Mouse (Mus musculus) neural tube, embryonic 14.5 days (tissue): Measurements from ENCODE around the gene Tymp. TPM values are rescaled to one million over a fixed set of nuclear protein-coding genes. Genes with fewer than 3 reads are reported as not detected.

ENCODE experiments used
- ATAC-seq: fragments of 200-750 bp; cut with Nextera tagmentation; 2 replicates; pipeline ENCODE4 v1.8.0; 2017; ENCODE audit warnings: low read depth, mild to moderate bottlenecking, moderate TSS enrichment, moderate library complexity
- H3K27ac ChIP-seq: fragments of 300-500 bp; sonication (generic); 2 replicates; pipeline ENCODE4 v1.5.1; 2014; ENCODE audit warnings: low read depth, mild to moderate bottlenecking, control low read depth, low read length, moderate library complexity, mixed read lengths
- H3K27me3 ChIP-seq: fragments of 300-500 bp; sonication (generic); 2 replicates; pipeline ENCODE4 v1.6.1; 2014; ENCODE audit warnings: low read length; ENCODE audit not compliant: control insufficient read depth, insufficient read depth
- H3K36me3 ChIP-seq: fragments of 300-500 bp; sonication (generic); 2 replicates; pipeline ENCODE4 v1.6.1; 2014; ENCODE audit warnings: low read length, mixed read lengths; ENCODE audit not compliant: control insufficient read depth, insufficient read depth
- H3K4me1 ChIP-seq: fragments of 300-500 bp; sonication (generic); 2 replicates; pipeline ENCODE4 v1.6.1; 2014; ENCODE audit warnings: low read length; ENCODE audit not compliant: control insufficient read depth, insufficient read depth
- H3K4me2 ChIP-seq: fragments of 300-500 bp; sonication (generic); 2 replicates; pipeline ENCODE4 v1.6.1; 2014; ENCODE audit warnings: mild to moderate bottlenecking, low read depth, low read length, control low read depth
- H3K4me3 ChIP-seq: fragments of 300-500 bp; sonication (generic); 2 replicates; pipeline ENCODE4 v1.5.1; 2014; ENCODE audit warnings: low read depth, low read length, control low read depth, mixed read lengths
- H3K9ac ChIP-seq: fragments of 300-500 bp; sonication (generic); replicated peaks from 2 replicates; pipeline ENCODE4 v1.6.1; 2014; ENCODE audit warnings: low read depth, mild to moderate bottlenecking, control low read depth, low read length, mixed read lengths
- H3K9me3 ChIP-seq: fragments of 300-500 bp; sonication (generic); 2 replicates; pipeline ENCODE4 v1.6.1; 2016; ENCODE audit warnings: low read length; ENCODE audit not compliant: control insufficient read depth
- WGBS: fragments of 180-500 bp; shearing (Covaris S2); extraction: QIAGEN DNeasy Blood & Tissue Kit; methylation state at CpG from one replicate; pipeline ENCODE4 v1.1.7; 2014; 5-methylcytosine and 5-hydroxymethylcytosine counted together
- polyA plus RNA-seq: library from polyadenylated mRNA; unstranded; fragments of >200 nt; fragmentation: Nextera tagmentation; extraction: Ambion mirVana; gene quantifications from 2 replicates; pipeline ENCODE4 v1.2.1, GENCODE M21; 2014

The Tymp gene
- polyA plus RNA-seq, 1 experiment from 2014 or later, result 3.7 TPM

- H3K9me3 ChIP-seq, result no peaks in the 10 kb centered on the region
- no peaks in the 10 kb centered on the region for H3K27me3 ChIP-seq
- no peak overlapping the region for H3K27ac ChIP-seq
- ATAC-seq, result no peak
- H3K9ac ChIP-seq, result no peak overlapping the region
- H3K36me3 ChIP-seq, result no peaks in the 10 kb centered on the region
- H3K4me2 ChIP-seq, result no peak overlapping the region
- no peaks in the 10 kb centered on the region for H3K4me1 ChIP-seq
- H3K4me3 ChIP-seq, result no peak overlapping the region
- WGBS, result 67% methylated on average over 1 of the region's 1 CpGs
Measured at GRCm38 (mm10) chr15:89399716-89400115, 22.9 kb upstream of the Tymp start.

GRCm38 (mm10) chr15:89398146-89398545 lies 21.3 kb upstream of the Tymp start:
- no peak overlapping the region for H3K9ac ChIP-seq
- no peaks in the 10 kb centered on the region for H3K4me1 ChIP-seq
- no peaks in the 10 kb centered on the region for H3K36me3 ChIP-seq
- no peak overlapping the region for H3K4me3 ChIP-seq
- WGBS, result 80% methylated on average over 2 of the region's 2 CpGs
- H3K27ac ChIP-seq, result no peak overlapping the region
- no peaks in the 10 kb centered on the region for H3K27me3 ChIP-seq
- H3K4me2 ChIP-seq, result no peak overlapping the region
- H3K9me3 ChIP-seq, result no peaks in the 10 kb centered on the region
- no peak for ATAC-seq

GRCm38 (mm10) chr15:89396883-89397282 lies 20.0 kb upstream of the Tymp start:
- Histone ChIP-seq H3K9me3 (no peaks in the 10 kb centered on the region), H3K4me2 (no peak overlapping the region), H3K36me3 (no peaks in the 10 kb centered on the region), H3K27me3 (no peaks in the 10 kb centered on the region), H3K9ac (no peak overlapping the region), H3K27ac (no peak overlapping the region), H3K4me1 (no peaks in the 10 kb centered on the region), H3K4me3 (no peak overlapping the region)
- 88% methylated on average over 4 of the region's 4 CpGs for WGBS
- no peak for ATAC-seq

- no peak overlapping the region for H3K27ac ChIP-seq
- H3K9me3 ChIP-seq, result no peaks in the 10 kb centered on the region
- H3K27me3 ChIP-seq, result no peaks in the 10 kb centered on the region
- H3K4me2 ChIP-seq, result no peak overlapping the region
- no peak for ATAC-seq
- WGBS, result 95% methylated on average over 10 of the region's 10 CpGs
- H3K4me3 ChIP-seq, result no peak overlapping the region
- no peaks in the 10 kb centered on the region for H3K4me1 ChIP-seq
- H3K36me3 ChIP-seq, result no peaks in the 10 kb centered on the region
- no peak overlapping the region for H3K9ac ChIP-seq
Measured at GRCm38 (mm10) chr15:89390081-89390480, 13.2 kb upstream of the Tymp start.

- no peak for ATAC-seq
- H3K4me1 ChIP-seq, result no peaks in the 10 kb centered on the region
- no peak overlapping the region for H3K4me2 ChIP-seq
- no peaks in the 10 kb centered on the region for H3K36me3 ChIP-seq
- WGBS, result 47% methylated on average over 12 of the region's 12 CpGs
- no peaks in the 10 kb centered on the region for H3K9me3 ChIP-seq
- H3K9ac ChIP-seq, result no peak overlapping the region
- H3K27ac ChIP-seq, result no peak overlapping the region
- no peak overlapping the region for H3K4me3 ChIP-seq
- H3K27me3 ChIP-seq, result no peaks in the 10 kb centered on the region
Measured at GRCm38 (mm10) chr15:89387127-89387526, 10.3 kb upstream of the Tymp start.

GRCm38 (mm10) chr15:89384617-89385016 lies 7.8 kb upstream of the Tymp start, which contains the start of gene Klhdc7b:
TSS of gene Klhdc7b (plus strand) at chr15:89384917.
- WGBS, result 92% methylated on average over 7 of the region's 7 CpGs
- no peak for ATAC-seq
- Histone ChIP-seq H3K4me2 (no peak within 1 kb of the TSS), H3K27ac (no peak within 1 kb of the TSS), H3K27me3 (peaks cover under 1% of the 10 kb centered on the region; the same call in 1 of the 2 replicates), H3K36me3 (no peaks in the 10 kb centered on the region), H3K9ac (no peak within 1 kb of the TSS), H3K4me1 (no peaks in the 10 kb centered on the region), H3K4me3 (no peak within 1 kb of the TSS), H3K9me3 (no peaks in the 10 kb centered on the region)

GRCm38 (mm10) chr15:89379429-89379828 lies 2.6 kb upstream of the Tymp start:
- Histone ChIP-seq H3K9ac (no peak overlapping the region), H3K27me3 (peaks cover 26% of the 10 kb centered on the region), H3K36me3 (no peaks in the 10 kb centered on the region), H3K27ac (no peak overlapping the region), H3K9me3 (no peaks in the 10 kb centered on the region), H3K4me2 (peak overlapping the region; percentile 55), H3K4me1 (peaks cover 10% of the 10 kb centered on the region; the same call in 1 of the 2 replicates), H3K4me3 (peak overlapping the region; percentile 23; the same call in 1 of the 2 replicates)
- 4% methylated on average over 10 of the region's 10 CpGs for WGBS
- ATAC-seq, result no peak

GRCm38 (mm10) chr15:89378831-89379401 lies 2.1 kb upstream of the Tymp start, which contains the start of gene Odf3b:
TSS of gene Odf3b (minus strand) at chr15:89379282.
- Histone ChIP-seq H3K4me2 (peak within 1 kb of the TSS; percentile 55), H3K4me3 (peak within 1 kb of the TSS; percentile 23), H3K4me1 (peaks cover 14% of the 10 kb centered on the region; the same call in 1 of the 2 replicates), H3K27me3 (peaks cover 26% of the 10 kb centered on the region), H3K9me3 (no peaks in the 10 kb centered on the region), H3K36me3 (no peaks in the 10 kb centered on the region), H3K9ac (peak within 1 kb of the TSS; percentile 25), H3K27ac (no peak within 1 kb of the TSS)
- WGBS, result 1% methylated on average over 29 of the region's 33 CpGs
- ATAC-seq, result no peak

GRCm38 (mm10) chr15:89377938-89378828 lies 1.3 kb upstream of the Tymp start:
- H3K4me3 ChIP-seq, result peak overlapping the region; percentile 23
- H3K9me3 ChIP-seq, result no peaks in the 10 kb centered on the region
- peaks cover 26% of the 10 kb centered on the region for H3K27me3 ChIP-seq
- no peaks in the 10 kb centered on the region for H3K36me3 ChIP-seq
- peaks cover 16% of the 10 kb centered on the region for H3K4me1 ChIP-seq
- peak overlapping the region; percentile 25 for H3K9ac ChIP-seq
- 11% methylated on average over 46 of the region's 46 CpGs for WGBS
- ATAC-seq, result no peak
- H3K27ac ChIP-seq, result no peak overlapping the region
- H3K4me2 ChIP-seq, result peak overlapping the region; percentile 55
